Mouse (Mus musculus): ENCODE results near the gene Pip5k1b. TPM values are rescaled to one million over a fixed set of nuclear protein-coding genes. Genes with fewer than 3 reads are reported as not detected.

Pip5k1b gene
- polyA plus RNA-seq, 1 experiment from 2014 or later: 5.6 TPM

GRCm38 (mm10) chr19:24317038-24317591 is 238.6 kb downstream of the Pip5k1b start:
- Histone ChIP-seq H3K9me3 (ENCODE audit: control insufficient read depth, low read length) (no peaks in the 10 kb centered on the region), H3K27ac (ENCODE audit: low read depth, low read length) (no peak overlapping the region), H3K27me3 (replicated peaks; ENCODE audit: control insufficient read depth, insufficient read depth, low read length) (no peaks in the 10 kb centered on the region), H3K4me3 (ENCODE audit: low read depth, low read length) (no peak overlapping the region), H3K4me2 (no peak overlapping the region), H3K9ac (ENCODE audit: low read depth, low read length) (no peak overlapping the region), H3K36me3 (ENCODE audit: control insufficient read depth, insufficient read depth, low read length) (no peaks in the 10 kb centered on the region), H3K4me1 (replicated peaks; ENCODE audit: control insufficient read depth, insufficient read depth, low read length) (no peaks in the 10 kb centered on the region)
- no peak for ATAC-seq (replicated peaks; ENCODE audit: low FRiP score)
- 67% methylated on average over 15 of the region's 15 CpGs for WGBS
- DNase-seq (ENCODE audit: low spot score): no peak

- ATAC-seq (replicated peaks; ENCODE audit: low FRiP score) (no peak), DNase-seq (ENCODE audit: low spot score) (no peak)
- Histone ChIP-seq H3K27ac (ENCODE audit: low read depth, low read length) (no peak overlapping the region), H3K27me3 (replicated peaks; ENCODE audit: control insufficient read depth, insufficient read depth, low read length) (no peaks in the 10 kb centered on the region), H3K9me3 (ENCODE audit: control insufficient read depth, low read length) (no peaks in the 10 kb centered on the region), H3K9ac (ENCODE audit: low read depth, low read length) (no peak overlapping the region), H3K36me3 (ENCODE audit: control insufficient read depth, insufficient read depth, low read length) (no peaks in the 10 kb centered on the region), H3K4me1 (replicated peaks; ENCODE audit: control insufficient read depth, insufficient read depth, low read length) (no peaks in the 10 kb centered on the region), H3K4me3 (ENCODE audit: low read depth, low read length) (no peak overlapping the region), H3K4me2 (no peak overlapping the region)
- WGBS: 81% methylated on average over 9 of the region's 9 CpGs
These were observed 239.5 kb downstream of the Pip5k1b start for GRCm38 (mm10) chr19:24316060-24316725.

GRCm38 (mm10) chr19:24315234-24315633 is 240.4 kb downstream of the Pip5k1b start:
- no peak for ATAC-seq (replicated peaks; ENCODE audit: low FRiP score)
- H3K9me3 ChIP-seq (ENCODE audit: control insufficient read depth, low read length): no peaks in the 10 kb centered on the region
- no peaks in the 10 kb centered on the region for H3K4me1 ChIP-seq (replicated peaks; ENCODE audit: control insufficient read depth, insufficient read depth, low read length)
- no peak overlapping the region for H3K4me3 ChIP-seq (ENCODE audit: low read depth, low read length)
- H3K36me3 ChIP-seq (ENCODE audit: control insufficient read depth, insufficient read depth, low read length): no peaks in the 10 kb centered on the region
- H3K27ac ChIP-seq (ENCODE audit: low read depth, low read length): no peak overlapping the region
- WGBS: 90% methylated on average over 4 of the region's 4 CpGs
- H3K27me3 ChIP-seq (replicated peaks; ENCODE audit: control insufficient read depth, insufficient read depth, low read length): no peaks in the 10 kb centered on the region
- no peak overlapping the region for H3K9ac ChIP-seq (ENCODE audit: low read depth, low read length)
- no peak overlapping the region for H3K4me2 ChIP-seq
- DNase-seq (ENCODE audit: low spot score): no peak

- ATAC-seq (replicated peaks; ENCODE audit: low FRiP score) (no peak), DNase-seq (ENCODE audit: low spot score) (no peak)
- Histone ChIP-seq H3K9me3 (ENCODE audit: control insufficient read depth, low read length) (no peaks in the 10 kb centered on the region), H3K4me3 (ENCODE audit: low read depth, low read length) (no peak overlapping the region), H3K27me3 (replicated peaks; ENCODE audit: control insufficient read depth, insufficient read depth, low read length) (no peaks in the 10 kb centered on the region), H3K36me3 (ENCODE audit: control insufficient read depth, insufficient read depth, low read length) (no peaks in the 10 kb centered on the region), H3K4me1 (replicated peaks; ENCODE audit: control insufficient read depth, insufficient read depth, low read length) (no peaks in the 10 kb centered on the region), H3K4me2 (no peak overlapping the region), H3K9ac (ENCODE audit: low read depth, low read length) (no peak overlapping the region), H3K27ac (ENCODE audit: low read depth, low read length) (no peak overlapping the region)
- 90% methylated on average over 11 of the region's 11 CpGs for WGBS
These were observed 241.0 kb downstream of the Pip5k1b start for GRCm38 (mm10) chr19:24314676-24315075.

- H3K27ac ChIP-seq (ENCODE audit: low read depth, low read length): no peak overlapping the region
- no peaks in the 10 kb centered on the region for H3K27me3 ChIP-seq (replicated peaks; ENCODE audit: control insufficient read depth, insufficient read depth, low read length)
- H3K9ac ChIP-seq (ENCODE audit: low read depth, low read length): no peak overlapping the region
- H3K4me2 ChIP-seq: no peak overlapping the region
- DNase-seq (ENCODE audit: low spot score): no peak
- H3K9me3 ChIP-seq (ENCODE audit: control insufficient read depth, low read length): no peaks in the 10 kb centered on the region
- no peaks in the 10 kb centered on the region for H3K36me3 ChIP-seq (ENCODE audit: control insufficient read depth, insufficient read depth, low read length)
- H3K4me1 ChIP-seq (replicated peaks; ENCODE audit: control insufficient read depth, insufficient read depth, low read length): no peaks in the 10 kb centered on the region
- H3K4me3 ChIP-seq (ENCODE audit: low read depth, low read length): no peak overlapping the region
- WGBS: 85% methylated on average over 12 of the region's 12 CpGs
- ATAC-seq (replicated peaks; ENCODE audit: low FRiP score): no peak
These were observed 242.9 kb downstream of the Pip5k1b start for GRCm38 (mm10) chr19:24312556-24313342.

GRCm38 (mm10) chr19:24312046-24312445 is 243.6 kb downstream of the Pip5k1b start:
- DNase-seq (ENCODE audit: low spot score) (no peak), ATAC-seq (replicated peaks; ENCODE audit: low FRiP score) (no peak)
- no peak overlapping the region for H3K4me3 ChIP-seq (ENCODE audit: low read depth, low read length)
- WGBS: 57% methylated on average over 5 of the region's 5 CpGs
- H3K9ac ChIP-seq (ENCODE audit: low read depth, low read length): no peak overlapping the region
- H3K9me3 ChIP-seq (ENCODE audit: control insufficient read depth, low read length): no peaks in the 10 kb centered on the region
- no peak overlapping the region for H3K27ac ChIP-seq (ENCODE audit: low read depth, low read length)
- H3K4me2 ChIP-seq: no peak overlapping the region
- H3K27me3 ChIP-seq (replicated peaks; ENCODE audit: control insufficient read depth, insufficient read depth, low read length): no peaks in the 10 kb centered on the region
- H3K4me1 ChIP-seq (replicated peaks; ENCODE audit: control insufficient read depth, insufficient read depth, low read length): no peaks in the 10 kb centered on the region
- H3K36me3 ChIP-seq (ENCODE audit: control insufficient read depth, insufficient read depth, low read length): no peaks in the 10 kb centered on the region

- DNase-seq (ENCODE audit: low spot score) (no peak), ATAC-seq (replicated peaks; ENCODE audit: low FRiP score) (no peak)
- Histone ChIP-seq H3K4me3 (ENCODE audit: low read depth, low read length) (no peak overlapping the region), H3K36me3 (ENCODE audit: control insufficient read depth, insufficient read depth, low read length) (no peaks in the 10 kb centered on the region), H3K9me3 (ENCODE audit: control insufficient read depth, low read length) (no peaks in the 10 kb centered on the region), H3K9ac (ENCODE audit: low read depth, low read length) (no peak overlapping the region), H3K4me1 (replicated peaks; ENCODE audit: control insufficient read depth, insufficient read depth, low read length) (no peaks in the 10 kb centered on the region), H3K4me2 (no peak overlapping the region), H3K27me3 (replicated peaks; ENCODE audit: control insufficient read depth, insufficient read depth, low read length) (no peaks in the 10 kb centered on the region), H3K27ac (ENCODE audit: low read depth, low read length) (no peak overlapping the region)
- WGBS: 50% methylated on average over 5 of the region's 5 CpGs
These were observed 247.4 kb downstream of the Pip5k1b start for GRCm38 (mm10) chr19:24308305-24308705.

GRCm38 (mm10) chr19:24307271-24308221 is 248.1 kb downstream of the Pip5k1b start:
- no peaks in the 10 kb centered on the region for H3K4me1 ChIP-seq (replicated peaks; ENCODE audit: control insufficient read depth, insufficient read depth, low read length)
- no peak for DNase-seq (ENCODE audit: low spot score)
- no peak overlapping the region for H3K27ac ChIP-seq (ENCODE audit: low read depth, low read length)
- H3K9ac ChIP-seq (ENCODE audit: low read depth, low read length): no peak overlapping the region
- no peaks in the 10 kb centered on the region for H3K36me3 ChIP-seq (ENCODE audit: control insufficient read depth, insufficient read depth, low read length)
- 75% methylated on average over 13 of the region's 13 CpGs for WGBS
- ATAC-seq (replicated peaks; ENCODE audit: low FRiP score): no peak
- no peaks in the 10 kb centered on the region for H3K9me3 ChIP-seq (ENCODE audit: control insufficient read depth, low read length)
- no peak overlapping the region for H3K4me3 ChIP-seq (ENCODE audit: low read depth, low read length)
- no peak overlapping the region for H3K4me2 ChIP-seq
- H3K27me3 ChIP-seq (replicated peaks; ENCODE audit: control insufficient read depth, insufficient read depth, low read length): no peaks in the 10 kb centered on the region
